Mouse (Mus musculus) embryonic fibroblast, embryonic 13.5 days (primary cell): ENCODE measurements around the gene Zc3h4.

Experiments
- CTCF ChIP-seq: IDR thresholded peaks from 2 replicates; pipeline ENCODE4 v1.5.1; 2011; ENCODE audit warnings: mild to moderate bottlenecking, control low read depth, low read length, moderate library complexity, borderline replicate concordance; ENCODE audit not compliant: insufficient read depth
- POLR2A ChIP-seq: IDR thresholded peaks from 2 replicates; pipeline ENCODE4 v1.6.1; 2011; ENCODE audit warnings: low read depth, mild to moderate bottlenecking, control low read depth, low read length, moderate library complexity

- no peak for TF ChIP-seq CTCF
- no peak for TF ChIP-seq POLR2A
Observed at GRCm38 (mm10) chr7:16455016-16455415, 54.3 kb downstream of the Zc3h4 start.
